Mouse (Mus musculus): Measurements from ENCODE around the gene Mettl7a1.
"Not testable (repeated sequence)": the region's sequence is repeated elsewhere in the genome, so short reads cannot be mapped to it uniquely, and the experiment has no call there.

Mettl7a1 gene

GRCm38 (mm10) chr15:100349496-100349895, 45.6 kb downstream of the Mettl7a1 start:
- DNase-seq (ENCODE audit: low read depth, low spot score): no peak
- Histone ChIP-seq H3K36me3 (ENCODE audit: control insufficient read depth, insufficient read depth, low read length, poor library complexity, severe bottlenecking) (no peaks in the 10 kb centered on the region), H3K27me3 (ENCODE audit: control insufficient read depth, insufficient read depth, low read length, poor library complexity, severe bottlenecking) (no peaks in the 10 kb centered on the region)

- no peaks in the 10 kb centered on the region for H3K36me3 ChIP-seq (ENCODE audit: control insufficient read depth, insufficient read depth, low read length, poor library complexity, severe bottlenecking)
- H3K27me3 ChIP-seq (ENCODE audit: control insufficient read depth, insufficient read depth, low read length, poor library complexity, severe bottlenecking): no peaks in the 10 kb centered on the region
- DNase-seq (ENCODE audit: low read depth, low spot score): no peak
Observed at GRCm38 (mm10) chr15:100351501-100352060, 47.6 kb downstream of the Mettl7a1 start.

GRCm38 (mm10) chr15:100352711-100353250, 48.8 kb downstream of the Mettl7a1 start, which contains the start of the genes Methig1 and Mettl7a2:
Gene Methig1 (plus strand): TSS chr15:100353149.
Gene Mettl7a2 (plus strand): TSS chr15:100353200.
- no peaks in the 10 kb centered on the region for H3K36me3 ChIP-seq (ENCODE audit: control insufficient read depth, insufficient read depth, low read length, poor library complexity, severe bottlenecking)
- no peaks in the 10 kb centered on the region for H3K27me3 ChIP-seq (ENCODE audit: control insufficient read depth, insufficient read depth, low read length, poor library complexity, severe bottlenecking)
- no peak for DNase-seq (ENCODE audit: low read depth, low spot score)

DNA sequence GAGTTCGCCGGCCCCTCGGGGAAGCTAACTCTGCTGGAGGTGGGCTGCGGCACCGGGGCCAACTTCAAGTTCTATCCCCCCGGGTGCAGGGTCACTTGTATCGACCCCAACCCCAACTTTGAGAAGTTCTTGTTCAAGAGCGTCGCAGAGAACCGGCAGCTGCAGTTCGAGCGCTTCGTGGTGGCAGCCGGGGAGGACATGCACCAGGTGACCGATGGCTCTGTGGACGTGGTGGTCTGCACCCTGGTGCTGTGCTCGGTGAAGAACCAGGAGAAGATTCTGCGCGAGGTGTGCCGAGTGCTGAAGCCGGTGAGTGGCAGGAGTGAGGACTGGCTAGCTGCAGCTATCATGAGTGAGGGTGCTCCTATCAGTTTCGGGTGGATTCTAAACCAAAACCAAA, 49.5 kb downstream of the Mettl7a1 start:
- not testable (repeated sequence) for H3K36me3 ChIP-seq (ENCODE audit: control insufficient read depth, insufficient read depth, low read length, poor library complexity, severe bottlenecking); H3K27me3 ChIP-seq (ENCODE audit: control insufficient read depth, insufficient read depth, low read length, poor library complexity, severe bottlenecking); DNase-seq (ENCODE audit: low read depth, low spot score)

DNA sequence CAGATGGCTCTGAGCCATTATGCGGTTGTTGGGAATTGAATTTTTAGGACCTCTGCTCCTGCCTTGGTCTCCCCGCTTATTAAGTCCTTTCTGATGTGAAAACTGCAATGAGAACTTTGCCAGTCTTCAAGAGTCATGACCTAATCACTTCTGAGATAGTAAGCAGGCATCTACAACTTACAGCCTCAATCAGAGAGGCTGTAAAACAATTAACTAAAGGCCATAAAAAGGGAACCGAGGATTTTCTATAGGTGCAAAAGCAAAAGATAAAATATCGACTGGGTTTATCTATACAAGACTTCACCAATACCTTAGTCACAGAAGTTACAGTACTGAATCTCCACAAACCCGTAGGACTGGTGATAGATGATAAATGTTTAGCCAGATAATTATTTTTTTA, 51.9 kb downstream of the Mettl7a1 start:
- Histone ChIP-seq H3K36me3 (ENCODE audit: control insufficient read depth, insufficient read depth, low read length, poor library complexity, severe bottlenecking) (no peaks in the 10 kb centered on the region), H3K27me3 (ENCODE audit: control insufficient read depth, insufficient read depth, low read length, poor library complexity, severe bottlenecking) (no peaks in the 10 kb centered on the region; the same call in 1 of the 2 replicates)
- DNase-seq (ENCODE audit: low read depth, low spot score): no peak

DNA sequence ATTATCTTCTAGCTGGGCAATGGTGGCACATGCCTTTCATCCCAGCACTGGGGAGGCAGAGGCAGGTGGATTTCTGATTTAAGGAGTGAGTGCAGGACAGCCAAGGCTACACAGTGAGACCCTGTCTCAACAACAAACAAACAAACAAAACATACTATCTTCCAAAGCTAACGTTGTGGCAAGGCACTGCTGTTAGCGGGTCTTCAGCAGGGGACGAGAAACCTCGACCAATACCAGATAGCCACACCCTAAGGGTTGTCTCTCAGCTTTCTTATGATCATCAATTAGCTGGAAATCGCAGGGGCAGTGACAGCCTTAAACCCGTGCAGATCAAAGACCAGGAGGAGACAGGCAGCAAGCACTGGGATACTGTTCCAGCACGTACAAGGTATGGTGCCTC, 60.3 kb downstream of the Mettl7a1 start, which contains the start of gene Higd1c:
Gene Higd1c, plus strand, starts transcription at position 301 of the 400 bp plus-strand sequence.
- Histone ChIP-seq H3K27me3 (ENCODE audit: control insufficient read depth, insufficient read depth, low read length, poor library complexity, severe bottlenecking) (no peaks in the 10 kb centered on the region; the same call in 1 of the 2 replicates), H3K36me3 (ENCODE audit: control insufficient read depth, insufficient read depth, low read length, poor library complexity, severe bottlenecking) (no peaks in the 10 kb centered on the region)
- DNase-seq (ENCODE audit: low read depth, low spot score): no peak

DNA sequence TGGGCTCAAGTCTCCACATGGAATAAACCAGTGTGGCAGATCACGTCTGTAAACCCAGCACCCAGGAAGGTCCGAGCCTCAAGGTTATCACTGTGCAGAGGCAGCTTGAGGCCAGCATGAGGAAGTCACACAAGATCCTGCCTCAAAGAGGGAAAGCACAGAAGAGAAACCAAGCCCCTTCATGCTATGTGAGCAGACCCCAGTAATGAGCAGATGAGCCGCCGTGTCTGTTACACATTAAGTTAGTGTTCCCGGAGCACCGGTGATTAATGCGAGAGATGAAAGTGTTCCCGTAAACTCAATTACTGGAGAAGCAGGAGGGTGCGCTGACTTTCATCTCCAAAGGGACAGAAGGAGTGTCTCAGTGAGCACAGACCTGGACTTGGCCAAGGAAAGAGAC, 62.0 kb downstream of the Mettl7a1 start:
- H3K36me3 ChIP-seq (ENCODE audit: control insufficient read depth, insufficient read depth, low read length, poor library complexity, severe bottlenecking); DNase-seq (ENCODE audit: low read depth, low spot score): not testable (repeated sequence)

DNA sequence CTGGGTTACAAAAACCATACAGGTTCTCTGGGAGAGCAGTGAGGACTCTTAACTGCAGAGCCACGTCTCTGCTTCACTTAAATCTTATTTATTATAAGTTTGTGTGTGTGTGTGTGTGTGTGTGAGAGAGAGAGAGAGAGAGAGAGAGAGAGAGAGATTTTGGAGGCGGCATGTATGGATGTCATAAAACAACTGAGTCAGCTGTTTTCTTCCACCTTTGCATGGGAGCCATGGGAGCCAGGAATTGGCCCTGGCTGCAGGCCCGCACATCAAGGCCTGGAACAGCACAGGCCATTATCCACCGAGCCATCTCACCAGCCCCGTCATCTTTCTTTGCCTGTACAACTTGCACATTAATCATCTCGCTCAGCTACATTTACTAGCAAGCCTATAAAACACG, 63.2 kb downstream of the Mettl7a1 start:
- no peak for DNase-seq (ENCODE audit: low read depth, low spot score)
- Histone ChIP-seq H3K27me3 (ENCODE audit: control insufficient read depth, insufficient read depth, low read length, poor library complexity, severe bottlenecking) (no peaks in the 10 kb centered on the region), H3K36me3 (ENCODE audit: control insufficient read depth, insufficient read depth, low read length, poor library complexity, severe bottlenecking) (no peaks in the 10 kb centered on the region)

More for the DNA sequence above, 62.0 kb downstream of the Mettl7a1 start:
- H3K27me3 ChIP-seq (ENCODE audit: control insufficient read depth, insufficient read depth, low read length, poor library complexity, severe bottlenecking): not testable (repeated sequence)

- Histone ChIP-seq H3K27me3 (ENCODE audit: control insufficient read depth, insufficient read depth, low read length, poor library complexity, severe bottlenecking) (no peaks in the 10 kb centered on the region), H3K36me3 (ENCODE audit: control insufficient read depth, insufficient read depth, low read length, poor library complexity, severe bottlenecking) (no peaks in the 10 kb centered on the region)
- peak; percentile 60 for DNase-seq (ENCODE audit: low read depth, low spot score)
Observed at GRCm38 (mm10) chr15:100375066-100375465, 71.1 kb downstream of the Mettl7a1 start.

DNA sequence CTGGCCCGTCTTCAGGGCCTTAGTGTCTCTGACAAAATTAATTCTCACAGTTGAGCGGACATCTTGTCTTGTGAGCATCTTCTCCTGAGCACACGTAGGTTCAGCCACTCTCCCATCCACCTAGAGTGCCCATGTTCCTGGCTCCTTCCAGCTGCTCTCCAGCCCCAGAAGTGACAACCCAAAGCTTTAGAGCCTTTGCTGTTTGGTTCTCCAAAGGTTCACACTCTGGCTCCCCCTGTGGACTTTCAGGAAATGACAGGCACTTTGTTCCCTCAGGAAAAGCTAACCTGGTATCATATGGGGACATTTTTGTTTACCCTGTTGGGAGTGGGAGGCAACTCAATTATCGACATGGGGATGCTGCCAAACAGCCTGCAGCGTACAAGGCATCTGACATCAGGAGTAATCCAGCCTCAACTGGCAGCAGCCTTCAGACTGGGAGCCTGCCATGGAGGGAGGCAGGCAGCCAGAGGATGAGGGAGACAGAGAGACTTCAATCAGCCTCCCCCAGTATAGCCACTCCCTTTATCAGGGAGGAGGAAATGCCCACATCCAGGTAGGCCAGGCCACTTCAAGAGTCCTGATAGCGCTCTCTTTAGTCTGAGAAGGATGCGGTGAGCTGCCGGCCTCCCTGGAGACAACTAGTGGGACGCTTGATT, 74.0 kb downstream of the Mettl7a1 start:
- not testable (repeated sequence) for DNase-seq (ENCODE audit: low read depth, low spot score); H3K27me3 ChIP-seq (ENCODE audit: control insufficient read depth, insufficient read depth, low read length, poor library complexity, severe bottlenecking); H3K36me3 ChIP-seq (ENCODE audit: control insufficient read depth, insufficient read depth, low read length, poor library complexity, severe bottlenecking)

Data from splenic B cell, adult 2 months (primary cell).